Mouse (Mus musculus) left cerebral cortex, adult 11 months (tissue): ENCODE measurements around the gene Creg2.
"Not testable (repeated sequence)": the region's sequence is repeated elsewhere in the genome, so short reads cannot be mapped to it uniquely, and the experiment has no call there.

Experiments used
- DNase-seq: peaks from one replicate; pipeline ENCODE4 v3.0.0; 2022; ENCODE audit warnings: low spot score

The Creg2 gene

DNA sequence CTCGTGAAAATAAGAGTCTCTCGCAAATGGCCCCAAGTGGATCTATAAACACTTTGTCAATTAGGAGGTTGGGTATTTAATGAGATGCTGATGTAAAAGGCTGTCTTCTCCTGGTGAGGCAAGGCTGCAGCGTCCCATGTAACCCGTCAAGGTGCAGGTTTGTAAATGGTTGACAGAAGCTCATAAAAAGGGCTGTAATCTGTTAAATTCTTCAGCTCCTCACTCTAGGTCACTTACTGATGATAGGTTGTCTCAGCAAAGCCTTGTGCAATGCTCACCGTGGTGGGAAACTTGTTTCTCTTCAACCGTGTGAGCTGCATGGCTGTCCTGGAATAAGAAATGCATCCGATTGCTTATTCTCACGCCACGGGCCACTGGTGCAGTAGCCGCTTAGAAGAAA lies 57.4 kb downstream of the Creg2 start:
- no peak for DNase-seq

DNA sequence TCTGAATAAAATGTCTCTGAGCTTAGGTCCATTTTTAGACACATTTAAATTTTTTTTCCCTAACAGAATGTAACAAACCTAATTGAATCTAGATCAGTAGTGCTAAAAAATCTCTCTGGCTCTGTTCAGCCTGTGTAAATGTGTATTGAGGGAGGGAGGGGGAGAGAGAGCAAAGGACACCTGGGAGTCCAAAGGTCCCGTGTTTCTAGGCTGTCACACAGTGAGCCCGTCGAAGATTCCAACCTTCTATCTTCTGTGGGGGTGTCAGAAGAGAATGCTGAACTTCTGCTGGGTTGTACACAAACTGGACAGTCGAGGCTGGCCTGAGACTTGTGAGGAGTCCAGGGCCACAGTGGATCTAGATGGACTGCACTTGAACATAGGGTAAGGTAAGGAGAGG lies 59.2 kb downstream of the Creg2 start:
- no peak for DNase-seq

- not testable (repeated sequence) for DNase-seq
Observed at GRCm38 (mm10) chr1:39591557-39591956, 59.7 kb downstream of the Creg2 start.

GRCm38 (mm10) chr1:39590193-39590592 lies 61.1 kb downstream of the Creg2 start:
- DNase-seq: no peak

DNA sequence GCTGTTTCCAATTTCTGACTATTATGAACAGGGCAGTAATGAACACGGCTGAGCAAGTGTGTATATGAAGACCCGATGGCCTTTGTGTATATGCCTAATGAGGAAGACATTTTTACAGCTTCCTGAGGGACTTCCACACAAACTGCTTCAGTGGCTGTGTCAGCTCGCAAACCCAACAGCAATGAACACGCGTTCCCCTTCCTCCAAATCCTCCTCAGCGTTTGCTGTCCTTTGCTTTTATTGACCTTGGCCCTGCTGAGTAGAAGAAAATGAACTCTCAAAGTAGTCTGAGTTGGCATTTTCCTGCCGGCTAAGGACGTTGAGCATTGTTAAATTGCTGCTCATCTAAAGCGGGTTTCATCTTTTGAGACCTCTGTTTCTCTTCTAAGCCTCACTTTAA lies 65.9 kb downstream of the Creg2 start:
- no peak for DNase-seq

DNA sequence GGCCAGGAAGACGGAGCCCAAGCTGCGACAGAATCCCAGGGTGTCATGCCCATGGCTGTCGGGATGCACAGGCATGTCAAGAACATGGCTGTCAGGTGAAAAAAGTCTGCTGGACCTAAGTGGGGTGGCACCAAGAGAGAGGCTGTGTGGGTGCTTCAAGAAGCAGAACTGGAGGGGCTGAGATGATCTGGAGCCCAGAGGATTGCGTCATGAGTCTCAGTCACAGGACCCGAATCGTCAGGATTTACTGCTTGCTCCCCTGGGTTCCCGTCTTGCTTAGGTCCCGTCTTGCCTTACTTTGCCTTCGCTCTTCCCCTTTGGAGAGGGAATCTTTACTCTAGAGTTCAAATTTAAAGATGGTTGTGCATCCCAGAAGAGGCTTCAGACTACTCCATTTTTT lies 68.1 kb downstream of the Creg2 start:
- DNase-seq: no peak

DNA sequence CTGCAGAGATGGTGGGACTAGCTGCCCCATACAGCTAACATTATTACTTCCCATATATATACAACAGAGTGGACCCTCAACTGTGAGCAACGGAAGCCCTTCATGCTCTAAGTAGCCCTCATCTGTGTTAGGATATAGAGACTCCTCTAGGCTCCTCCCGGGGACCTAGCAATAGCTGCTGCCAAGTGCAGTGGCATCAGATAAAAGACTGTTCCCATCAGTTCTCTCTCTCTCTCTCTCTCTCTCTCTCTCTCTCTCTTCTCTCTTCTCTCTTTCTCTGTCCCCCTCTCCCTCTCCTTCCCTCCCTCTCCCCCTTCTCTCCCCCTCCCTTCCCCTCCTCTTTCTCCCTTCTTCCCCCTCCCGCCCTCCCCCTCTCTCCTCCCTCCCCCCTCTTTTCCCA lies 70.1 kb downstream of the Creg2 start:
- DNase-seq: no peak

DNA sequence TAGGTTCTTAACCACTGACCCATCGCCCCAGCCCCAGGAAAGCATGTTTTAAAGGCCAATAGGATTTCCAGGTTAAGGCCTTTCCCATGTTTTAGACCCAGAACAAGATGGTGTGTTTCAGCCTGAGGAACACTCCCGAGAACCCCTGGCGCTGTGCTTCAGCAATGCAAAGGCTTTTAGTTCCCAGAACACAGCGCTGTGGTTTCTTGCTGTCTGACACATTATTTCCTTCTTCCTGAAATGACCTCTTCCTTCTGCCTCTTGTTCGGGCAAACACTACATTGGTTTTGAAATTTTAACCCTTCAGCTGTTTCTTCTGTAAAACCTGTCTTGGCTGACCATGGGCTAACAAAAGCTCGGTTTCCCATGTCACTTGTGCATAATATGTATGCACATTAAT lies 72.1 kb downstream of the Creg2 start:
- DNase-seq: no peak

- no peak for DNase-seq
Observed at GRCm38 (mm10) chr1:39578446-39578845, 72.8 kb downstream of the Creg2 start.

GRCm38 (mm10) chr1:39577253-39577705 lies 74.0 kb downstream of the Creg2 start, which contains the start of gene Rnf149:
Gene Rnf149, minus strand, starts transcription at chr1:39577405.
- peak; percentile 93 for DNase-seq

GRCm38 (mm10) chr1:39576431-39577243 lies 74.6 kb downstream of the Creg2 start:
- DNase-seq: peak; percentile 47

GRCm38 (mm10) chr1:39575778-39576375 lies 75.4 kb downstream of the Creg2 start:
- DNase-seq: no peak

GRCm38 (mm10) chr1:39573890-39574289 lies 77.4 kb downstream of the Creg2 start:
- DNase-seq: no peak

DNA sequence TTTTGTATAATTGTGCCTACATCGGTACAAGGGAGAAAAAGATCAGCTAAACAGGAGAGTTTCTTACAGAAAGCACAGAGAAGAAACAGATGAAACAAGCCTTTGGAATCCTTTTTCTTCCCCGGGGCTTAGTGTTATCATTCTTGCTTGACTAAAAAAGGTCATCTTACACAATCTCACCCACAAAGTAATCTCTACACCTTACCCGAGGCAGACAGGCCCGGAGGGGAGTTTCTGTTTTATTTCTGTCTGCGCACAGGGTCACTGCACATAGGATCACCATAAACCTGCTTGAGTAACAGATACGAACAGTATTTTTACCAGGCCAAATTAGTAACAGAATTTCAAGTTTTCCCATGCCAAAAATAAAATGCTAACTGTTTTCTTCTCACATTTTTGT lies 79.6 kb downstream of the Creg2 start:
- DNase-seq: no peak
